19 mouse cellular contexts compared by ENCODE assay signal in the genomic region with DNA sequence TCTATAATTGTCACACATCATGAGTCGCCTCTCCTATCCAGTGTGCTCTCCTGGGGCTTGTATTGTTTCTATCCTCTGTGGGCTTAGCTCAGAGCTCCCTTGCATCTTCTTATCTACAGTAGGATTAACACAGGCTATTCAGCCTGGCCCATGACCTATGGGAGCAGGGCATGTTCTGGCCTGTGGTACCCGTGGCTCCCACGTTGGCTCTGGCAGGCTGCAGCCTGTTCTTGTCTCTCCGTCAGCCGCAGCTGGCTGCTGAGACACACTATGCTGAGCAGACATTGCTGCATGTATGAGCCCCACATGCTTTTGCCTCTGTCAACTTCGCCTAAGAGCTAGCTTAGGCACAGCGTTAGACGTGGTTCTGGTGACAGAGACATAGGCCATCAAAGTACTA. TPM values are rescaled to one million over a fixed set of nuclear protein-coding genes. Genes with fewer than 3 reads are reported as not detected.
DNase-seq lines count a peak whose midpoint lies in the region; ATAC-seq and TF ChIP-seq lines count a peak whose summit lies in the region.
"Had no signal": no experiment of that assay in that cellular context is flagged by ENCODE, and none has a peak within 500 bp of the region (broad histone marks: within the 10 kb centered on the region; RNA-seq: fewer than 3 reads in every experiment).

No protein-coding gene starts in this region.

- no peak for TF ChIP-seq CTCF in midbrain, postnatal 0 days (IDR thresholded peaks at IDR 0.05)

- H3K36me3 ChIP-seq in midbrain, embryonic 10.5 days = no peaks in the 10 kb centered on the region
- no peaks in the 10 kb centered on the region for H3K36me3 ChIP-seq in midbrain, postnatal 0 days (ENCODE audit: insufficient read depth, low read length)
- H3K36me3 ChIP-seq in limb, embryonic 10.5 days = no peaks in the 10 kb centered on the region
- H3K36me3 ChIP-seq: embryonic facial prominence, embryonic 15.5 days; hindbrain, embryonic 13.5 days; intestine, embryonic 15.5 days had no signal

- no peaks in the 10 kb centered on the region for H3K9me3 ChIP-seq in midbrain, embryonic 10.5 days (replicated peaks)
- no peaks in the 10 kb centered on the region for H3K9me3 ChIP-seq in midbrain, postnatal 0 days (ENCODE audit: low read length)
- H3K9me3 ChIP-seq in limb, embryonic 10.5 days (replicated peaks) = no peaks in the 10 kb centered on the region
- H3K9me3 ChIP-seq: embryonic facial prominence, embryonic 15.5 days; hindbrain, embryonic 13.5 days; intestine, embryonic 15.5 days had no signal

- peak overlapping the region; percentile 50; the same call in 1 of the 2 replicates for H3K27ac ChIP-seq in midbrain, embryonic 10.5 days (replicated peaks)
- H3K27ac ChIP-seq in midbrain, postnatal 0 days (ENCODE audit: low read depth, low read length) = no peak overlapping the region
- H3K27ac ChIP-seq in limb, embryonic 10.5 days = 0 out of 2 replicates have a peak overlapping the region, but pooled peaks have one; percentile 14
- H3K27ac ChIP-seq: embryonic facial prominence, embryonic 15.5 days; hindbrain, embryonic 13.5 days; intestine, embryonic 15.5 days; kidney, postnatal 0 days had no signal

- no peaks in the 10 kb centered on the region for H3K27me3 ChIP-seq in midbrain, embryonic 10.5 days (ENCODE audit: low read depth, poor library complexity, severe bottlenecking)
- no peaks in the 10 kb centered on the region for H3K27me3 ChIP-seq in midbrain, postnatal 0 days (ENCODE audit: insufficient read depth, low read length)
- H3K27me3 ChIP-seq in limb, embryonic 10.5 days (ENCODE audit: low read depth, poor library complexity, severe bottlenecking) = 0 out of 2 replicates have a peak, but pooled peaks cover 2% of the 10 kb centered on the region
- H3K27me3 ChIP-seq: embryonic facial prominence, embryonic 15.5 days; hindbrain, embryonic 13.5 days; intestine, embryonic 15.5 days had no signal

- 51% methylated on average over 8 of the region's 8 CpGs for WGBS in midbrain, embryonic 10.5 days
- 37% methylated on average over 8 of the region's 8 CpGs for WGBS in midbrain, postnatal 0 days
- 65% methylated on average over 8 of the region's 8 CpGs for WGBS in limb, embryonic 10.5 days

- ATAC-seq in midbrain, postnatal 0 days (ENCODE audit: low FRiP score) = no peak
- ATAC-seq: forebrain, embryonic 14.5 days; intestine, embryonic 15.5 days had no signal

- DNase-seq in embryo, embryonic 10 days (ENCODE audit: low spot score) = peak; percentile 48
- no peak for DNase-seq in embryo, embryonic 9.5 days (ENCODE audit: extremely low spot score)
- no peak for DNase-seq in midbrain, embryonic 10.5 days (ENCODE audit: low spot score)
- DNase-seq in midbrain, postnatal 0 days (ENCODE audit: low spot score) = no peak
- no peak for DNase-seq in limb, embryonic 10.5 days (ENCODE audit: low spot score)
- peak; percentile 29 for DNase-seq in urinary bladder, postnatal 25 days (ENCODE audit: low spot score)
- no peak for DNase-seq in adrenal gland, adult 18-20 months (ENCODE audit: low spot score in 2 of 2)
- no peak for DNase-seq in right cerebral cortex, postnatal 36 days (ENCODE audit: low spot score in 2 of 2)
- DNase-seq: adrenal gland, postnatal 36 days; cerebellum, postnatal 25 days; heart, adult 11 months; layer of hippocampus, adult 9-11 months; thymus, postnatal 4 days had no signal

- H3K4me2 ChIP-seq in midbrain, postnatal 0 days (ENCODE audit: low read depth, low read length, poor library complexity, severe bottlenecking) = no peak overlapping the region
- H3K4me2 ChIP-seq: embryonic facial prominence, embryonic 15.5 days; hindbrain, embryonic 13.5 days; intestine, embryonic 15.5 days; liver, embryonic 11.5 days had no signal

- H3K4me1 ChIP-seq in midbrain, embryonic 10.5 days = peaks cover 15% of the 10 kb centered on the region
- no peaks in the 10 kb centered on the region for H3K4me1 ChIP-seq in midbrain, postnatal 0 days (ENCODE audit: insufficient read depth, low read length)
- peaks cover 19% of the 10 kb centered on the region for H3K4me1 ChIP-seq in limb, embryonic 10.5 days

- H3K4me3 ChIP-seq in midbrain, embryonic 10.5 days = no peak overlapping the region
- H3K4me3 ChIP-seq in midbrain, postnatal 0 days (ENCODE audit: low read depth, low read length) = no peak overlapping the region
- H3K4me3 ChIP-seq in limb, embryonic 10.5 days = no peak overlapping the region
- H3K4me3 ChIP-seq: embryonic facial prominence, embryonic 15.5 days; hindbrain, embryonic 13.5 days; intestine, embryonic 15.5 days had no signal

- H3K9ac ChIP-seq in midbrain, postnatal 0 days (replicated peaks; ENCODE audit: low read length, poor library complexity, severe bottlenecking) = no peak overlapping the region
- H3K9ac ChIP-seq: embryonic facial prominence, embryonic 15.5 days; hindbrain, embryonic 13.5 days; intestine, embryonic 15.5 days had no signal

RNA-seq across cellular contexts. Expression of a gene that starts 58.3 kb away (rescaled TPM):
- 94.9 and 98.1 TPM in 2 replicates for polyA plus RNA-seq in midbrain, embryonic 10.5 days (2016; fragmentation: Nextera tagmentation; extraction: Ambion mirVana)
- total RNA-seq in midbrain, postnatal 0 days (2014; rRNA removed) = 239 and 278 TPM in 2 replicates
- polyA plus RNA-seq in midbrain, postnatal 0 days (2015; fragmentation: Nextera tagmentation; extraction: Ambion mirVana) = 268 and 317 TPM in 2 replicates
- polyA plus RNA-seq in limb, embryonic 10.5 days (2016; fragmentation: Nextera tagmentation; extraction: Ambion mirVana) = 161 and 176 TPM in 2 replicates
- 100 to 1,000 TPM; 180 to 220 TPM for total RNA-seq in adrenal gland, adult 18-20 months (2021)

Comparison
In these comparisons a context has a peak if more than half of its experiments do, and no peak if none do; other contexts are left out.
1. DNase-seq: peak in embryo, embryonic 10 days (single experiment) and urinary bladder, postnatal 25 days (single experiment); none in embryo, embryonic 9.5 days (single experiment), midbrain, embryonic 10.5 days (single experiment), midbrain, postnatal 0 days (single experiment), limb, embryonic 10.5 days (single experiment), adrenal gland, adult 18-20 months (0 of 2) and right cerebral cortex, postnatal 36 days (0 of 2).